Mouse (Mus musculus) embryonic fibroblast, embryonic 13.5 days (primary cell): ENCODE results near the gene Rsph9.

ENCODE experiments used
- CTCF ChIP-seq: IDR thresholded peaks from 2 replicates; pipeline ENCODE4 v1.5.1; 2011; ENCODE audit warnings: mild to moderate bottlenecking, control low read depth, low read length, moderate library complexity, borderline replicate concordance; ENCODE audit not compliant: insufficient read depth
- POLR2A ChIP-seq: IDR thresholded peaks from 2 replicates; pipeline ENCODE4 v1.6.1; 2011; ENCODE audit warnings: low read depth, mild to moderate bottlenecking, control low read depth, low read length, moderate library complexity

GRCm38 (mm10) chr17:46156680-46157079 is 12.7 kb upstream of the Rsph9 start:
- TF ChIP-seq CTCF, result no peak
- no peak for TF ChIP-seq POLR2A
